Mouse (Mus musculus) lung, postnatal 10 days (tissue): Measurements from ENCODE around the gene Fgfrl1.

Source experiments
- DNase-seq: peaks from one replicate; pipeline ENCODE4 v3.0.0; 2021

Gene Fgfrl1

GRCm38 (mm10) chr5:108668387-108668932, 23.7 kb upstream of the Fgfrl1 start:
- no peak for DNase-seq

GRCm38 (mm10) chr5:108668977-108669936, 22.9 kb upstream of the Fgfrl1 start, which contains the start of gene Dgkq:
TSS of gene Dgkq (minus strand) at chr5:108669672.
- peak; percentile 91 for DNase-seq

- no peak for DNase-seq
These were observed 22.2 kb upstream of the Fgfrl1 start for GRCm38 (mm10) chr5:108669986-108670385.

- DNase-seq, result peak; percentile 62
These were observed 21.4 kb upstream of the Fgfrl1 start for GRCm38 (mm10) chr5:108670785-108671184.

- no peak for DNase-seq
These were observed 20.4 kb upstream of the Fgfrl1 start for GRCm38 (mm10) chr5:108671757-108672156.

- DNase-seq, result no peak
These were observed 17.6 kb upstream of the Fgfrl1 start for GRCm38 (mm10) chr5:108674624-108675023.

GRCm38 (mm10) chr5:108675251-108675816, 16.8 kb upstream of the Fgfrl1 start, which contains the start of gene Slc26a1:
TSS of gene Slc26a1 (minus strand) at chr5:108675569.
- no peak for DNase-seq

GRCm38 (mm10) chr5:108676772-108677498, 15.2 kb upstream of the Fgfrl1 start:
- DNase-seq, result peak; percentile 19

GRCm38 (mm10) chr5:108677605-108678295, 14.4 kb upstream of the Fgfrl1 start:
- DNase-seq, result peak; percentile 66

GRCm38 (mm10) chr5:108678296-108678854, 13.8 kb upstream of the Fgfrl1 start:
- DNase-seq, result no peak

- no peak for DNase-seq
These were observed 12.3 kb upstream of the Fgfrl1 start for GRCm38 (mm10) chr5:108679909-108680308.

GRCm38 (mm10) chr5:108680871-108681270, 11.3 kb upstream of the Fgfrl1 start:
- no peak for DNase-seq

GRCm38 (mm10) chr5:108689091-108689490, 3.1 kb upstream of the Fgfrl1 start:
- DNase-seq, result no peak

GRCm38 (mm10) chr5:108691152-108691551, 1.0 kb upstream of the Fgfrl1 start:
- no peak for DNase-seq

GRCm38 (mm10) chr5:108693872-108694288, 1.7 kb downstream of the Fgfrl1 start:
- DNase-seq, result peak; percentile 94

GRCm38 (mm10) chr5:108694352-108695261, 2.4 kb downstream of the Fgfrl1 start:
- peak; percentile 47 for DNase-seq

GRCm38 (mm10) chr5:108695861-108696260, 3.7 kb downstream of the Fgfrl1 start:
- DNase-seq, result no peak

GRCm38 (mm10) chr5:108696542-108696941, 4.4 kb downstream of the Fgfrl1 start:
- DNase-seq, result no peak

GRCm38 (mm10) chr5:108697341-108697753, 5.2 kb downstream of the Fgfrl1 start:
- DNase-seq, result no peak

GRCm38 (mm10) chr5:108700346-108700745, 8.2 kb downstream of the Fgfrl1 start:
- DNase-seq, result no peak
